Mouse (Mus musculus) hindbrain, embryonic 11.5 days (tissue): ENCODE data around the gene Chrna1. TPM values are rescaled to one million over a fixed set of nuclear protein-coding genes. Genes with fewer than 3 reads are reported as not detected.
A peak's percentile ranks its signal among the peaks of the same experiment; 100 is the strongest.
"Not testable (repeated sequence)": the region's sequence is repeated elsewhere in the genome, so short reads cannot be mapped to it uniquely, and the experiment has no call there.

Experiments used
- ATAC-seq: fragments of 200-750 bp; cut with Nextera tagmentation; 2 replicates; pipeline ENCODE4 v1.8.0; 2017; ENCODE audit warnings: mild to moderate bottlenecking, moderate TSS enrichment, moderate library complexity; ENCODE audit not compliant: low FRiP score
- DNase-seq: peaks from one replicate; pipeline ENCODE4 v3.0.0-alpha.2; 2015; ENCODE audit warnings: low spot score
- H3K27ac ChIP-seq: fragments of 300-500 bp; sonication (generic); 2 replicates; pipeline ENCODE4 v1.5.1; 2014; ENCODE audit warnings: mild to moderate bottlenecking, low read depth, low read length
- H3K27me3 ChIP-seq: fragments of 300-500 bp; sonication (generic); 2 replicates; pipeline ENCODE4 v1.6.1; 2014; ENCODE audit warnings: mild to moderate bottlenecking, low read length, moderate library complexity, mixed read lengths; ENCODE audit not compliant: control insufficient read depth, insufficient read depth
- H3K36me3 ChIP-seq: fragments of 300-500 bp; sonication (generic); 2 replicates; pipeline ENCODE4 v1.6.1; 2014; ENCODE audit warnings: mild to moderate bottlenecking, low read length, moderate library complexity, mixed read lengths; ENCODE audit not compliant: control insufficient read depth, insufficient read depth
- H3K4me1 ChIP-seq: fragments of 300-500 bp; sonication (generic); replicated peaks from 2 replicates; pipeline ENCODE4 v1.6.1; 2014; ENCODE audit warnings: low read length, mixed read lengths; ENCODE audit not compliant: control insufficient read depth, insufficient read depth
- H3K4me2 ChIP-seq: fragments of 300-500 bp; sonication (generic); replicated peaks from 2 replicates; pipeline ENCODE4 v1.6.1; 2014; ENCODE audit warnings: mild to moderate bottlenecking, low read depth, low read length
- H3K4me3 ChIP-seq: fragments of 300-500 bp; sonication (generic); 2 replicates; pipeline ENCODE4 v1.5.1; 2014; ENCODE audit warnings: low read depth, low read length
- H3K9ac ChIP-seq: fragments of 300-500 bp; sonication (generic); 2 replicates; pipeline ENCODE4 v1.6.1; 2014; ENCODE audit warnings: low read depth, low read length
- H3K9me3 ChIP-seq: fragments of 300-500 bp; sonication (generic); 2 replicates; pipeline ENCODE4 v1.6.1; 2016; ENCODE audit warnings: low read length; ENCODE audit not compliant: control insufficient read depth
- WGBS: fragments of 180-500 bp; shearing (Covaris S2); extraction: QIAGEN DNeasy Blood & Tissue Kit; methylation state at CpG from one replicate; pipeline ENCODE4 v1.1.7; 2014; 5-methylcytosine and 5-hydroxymethylcytosine counted together
- polyA plus RNA-seq: library from polyadenylated mRNA; unstranded; fragments of >200 nt; fragmentation: Nextera tagmentation; extraction: Ambion mirVana; gene quantifications from 2 replicates; pipeline ENCODE4 v1.2.1, GENCODE M21; 2014

The Chrna1 gene
- polyA plus RNA-seq, 1 experiment from 2014 or later, result 0.51 TPM

- DNase-seq (no peak), ATAC-seq (no peak)
- Histone ChIP-seq H3K27ac (no peak overlapping the region), H3K27me3 (no peaks in the 10 kb centered on the region), H3K4me2 (no peak overlapping the region), H3K4me1 (no peaks in the 10 kb centered on the region), H3K4me3 (no peak overlapping the region), H3K36me3 (no peaks in the 10 kb centered on the region), H3K9ac (no peak overlapping the region), H3K9me3 (no peaks in the 10 kb centered on the region)
- 79% methylated on average over 8 of the region's 8 CpGs for WGBS
These were observed 22.2 kb downstream of the Chrna1 start for GRCm38 (mm10) chr2:73557956-73558355.

GRCm38 (mm10) chr2:73557061-73557460 is 23.1 kb downstream of the Chrna1 start:
- H3K4me1 ChIP-seq, ATAC-seq, H3K9me3 ChIP-seq, H3K27me3 ChIP-seq, H3K27ac ChIP-seq, H3K4me2 ChIP-seq, DNase-seq, H3K36me3 ChIP-seq, H3K9ac ChIP-seq, H3K4me3 ChIP-seq: not testable (repeated sequence)
- 98% methylated on average over 3 of the region's 3 CpGs for WGBS

GRCm38 (mm10) chr2:73554389-73554788 is 25.7 kb downstream of the Chrna1 start:
- H3K4me2 ChIP-seq, result no peak overlapping the region
- no peaks in the 10 kb centered on the region for H3K27me3 ChIP-seq
- ATAC-seq, result no peak
- no peaks in the 10 kb centered on the region for H3K36me3 ChIP-seq
- no peak overlapping the region for H3K9ac ChIP-seq
- H3K9me3 ChIP-seq, result no peaks in the 10 kb centered on the region
- H3K4me3 ChIP-seq, result no peak overlapping the region
- WGBS, result 85% methylated on average over 3 of the region's 3 CpGs
- no peak for DNase-seq
- H3K4me1 ChIP-seq, result no peaks in the 10 kb centered on the region
- no peak overlapping the region for H3K27ac ChIP-seq

GRCm38 (mm10) chr2:73552926-73553325 is 27.2 kb downstream of the Chrna1 start:
- WGBS, result 85% methylated on average over 3 of the region's 3 CpGs
- no peaks in the 10 kb centered on the region for H3K27me3 ChIP-seq
- ATAC-seq (no peak), DNase-seq (no peak)
- no peaks in the 10 kb centered on the region for H3K4me1 ChIP-seq
- H3K27ac ChIP-seq, result no peak overlapping the region
- no peak overlapping the region for H3K4me2 ChIP-seq
- H3K4me3 ChIP-seq, result no peak overlapping the region
- H3K9me3 ChIP-seq, result no peaks in the 10 kb centered on the region
- no peaks in the 10 kb centered on the region for H3K36me3 ChIP-seq
- no peak overlapping the region for H3K9ac ChIP-seq

- peak; percentile 75 for DNase-seq
- Histone ChIP-seq H3K27ac (no peak overlapping the region), H3K4me1 (no peaks in the 10 kb centered on the region), H3K4me2 (no peak overlapping the region), H3K4me3 (no peak overlapping the region), H3K9ac (no peak overlapping the region), H3K27me3 (no peaks in the 10 kb centered on the region), H3K9me3 (no peaks in the 10 kb centered on the region), H3K36me3 (no peaks in the 10 kb centered on the region)
- ATAC-seq, result no peak
- 27% methylated on average over 6 of the region's 6 CpGs for WGBS
These were observed 29.4 kb downstream of the Chrna1 start for GRCm38 (mm10) chr2:73550725-73551124.

- no peak overlapping the region for H3K4me2 ChIP-seq
- no peak for ATAC-seq
These were observed 31.6 kb downstream of the Chrna1 start for GRCm38 (mm10) chr2:73548542-73548941.

GRCm38 (mm10) chr2:73547256-73547655 is 32.9 kb downstream of the Chrna1 start:
- 89% methylated on average over 4 of the region's 4 CpGs for WGBS
- no peak for ATAC-seq

More at GRCm38 (mm10) chr2:73548542-73548941, 31.6 kb downstream of the Chrna1 start:
- Histone ChIP-seq H3K4me1 (no peaks in the 10 kb centered on the region; the same call in 1 of the 2 replicates), H3K9ac (no peak overlapping the region), H3K4me3 (no peak overlapping the region), H3K9me3 (no peaks in the 10 kb centered on the region), H3K36me3 (no peaks in the 10 kb centered on the region), H3K27me3 (no peaks in the 10 kb centered on the region), H3K27ac (no peak overlapping the region)
- WGBS, result 65% methylated on average over 2 of the region's 2 CpGs
- no peak for DNase-seq

GRCm38 (mm10) chr2:73545556-73545955 is 34.6 kb downstream of the Chrna1 start:
- ATAC-seq, result no peak

More at GRCm38 (mm10) chr2:73547256-73547655, 32.9 kb downstream of the Chrna1 start:
- H3K27me3 ChIP-seq, result no peaks in the 10 kb centered on the region
- no peaks in the 10 kb centered on the region for H3K9me3 ChIP-seq
- H3K4me1 ChIP-seq, result no peaks in the 10 kb centered on the region; the same call in 1 of the 2 replicates
- no peak overlapping the region for H3K4me2 ChIP-seq
- H3K9ac ChIP-seq, result no peak overlapping the region
- no peak for DNase-seq
- no peak overlapping the region for H3K27ac ChIP-seq
- no peak overlapping the region for H3K4me3 ChIP-seq
- H3K36me3 ChIP-seq, result no peaks in the 10 kb centered on the region

GRCm38 (mm10) chr2:73540450-73541162 is 39.5 kb downstream of the Chrna1 start:
- ATAC-seq, result no peak
- H3K4me3 ChIP-seq, result no peak overlapping the region
- H3K27ac ChIP-seq, result no peak overlapping the region
- no peaks in the 10 kb centered on the region for H3K9me3 ChIP-seq
- no peaks in the 10 kb centered on the region; the same call in 1 of the 2 replicates for H3K4me1 ChIP-seq
- no peaks in the 10 kb centered on the region for H3K36me3 ChIP-seq
- DNase-seq, result no peak
- H3K9ac ChIP-seq, result no peak overlapping the region
- no peaks in the 10 kb centered on the region for H3K27me3 ChIP-seq
- WGBS, result 45% methylated on average over 16 of the region's 16 CpGs
- H3K4me2 ChIP-seq, result no peak overlapping the region

More at GRCm38 (mm10) chr2:73545556-73545955, 34.6 kb downstream of the Chrna1 start:
- DNase-seq, result peak; percentile 40
- Histone ChIP-seq H3K9ac (no peak overlapping the region), H3K9me3 (no peaks in the 10 kb centered on the region), H3K4me1 (no peaks in the 10 kb centered on the region; the same call in 1 of the 2 replicates), H3K4me2 (no peak overlapping the region), H3K4me3 (no peak overlapping the region), H3K36me3 (no peaks in the 10 kb centered on the region), H3K27me3 (no peaks in the 10 kb centered on the region), H3K27ac (no peak overlapping the region)
- 71% methylated on average over 2 of the region's 2 CpGs for WGBS
